Mouse (Mus musculus) liver, postnatal 0 days (tissue): ENCODE measurements around the gene Mfap3. TPM values are rescaled to one million over a fixed set of nuclear protein-coding genes. Genes with fewer than 3 reads are reported as not detected.

Source experiments
- ATAC-seq: fragments of 200-750 bp; cut with Nextera tagmentation; 2 replicates; pipeline ENCODE4 v1.8.0; 2017; ENCODE audit warnings: mild to moderate bottlenecking, moderate library complexity
- DNase-seq: peaks from one replicate; pipeline ENCODE4 v3.0.0-alpha.2; 2016
- H3K27ac ChIP-seq: fragments of 300-500 bp; sonication (generic); 2 replicates; pipeline ENCODE4 v1.5.1; 2014; ENCODE audit warnings: antibody characterized with exemption, moderate library complexity, mild to moderate bottlenecking, low read depth
- H3K27me3 ChIP-seq: fragments of 300-500 bp; sonication (generic); 2 replicates; pipeline ENCODE4 v1.6.1; 2014; ENCODE audit warnings: low read length, control low read depth, mixed read lengths; ENCODE audit not compliant: insufficient read depth
- H3K36me3 ChIP-seq: fragments of 300-500 bp; sonication (generic); replicated peaks from 2 replicates; pipeline ENCODE4 v1.6.1; 2014; ENCODE audit warnings: mild to moderate bottlenecking, control low read depth, low read length, moderate library complexity, mixed read lengths; ENCODE audit not compliant: insufficient read depth
- H3K4me1 ChIP-seq: fragments of 300-500 bp; sonication (generic); 2 replicates; pipeline ENCODE4 v1.6.1; 2014; ENCODE audit warnings: antibody characterized with exemption, mild to moderate bottlenecking, control low read depth; ENCODE audit not compliant: insufficient read depth
- H3K4me2 ChIP-seq: fragments of 300-500 bp; sonication (generic); 2 replicates; pipeline ENCODE4 v1.6.1; 2014; ENCODE audit warnings: low read depth, mild to moderate bottlenecking, low read length, moderate library complexity, mixed read lengths
- H3K4me3 ChIP-seq: fragments of 300-500 bp; sonication (generic); 2 replicates; pipeline ENCODE4 v1.5.1; 2014; ENCODE audit warnings: low read depth, low read length
- H3K9ac ChIP-seq: fragments of 300-500 bp; sonication (generic); replicated peaks from 2 replicates; pipeline ENCODE4 v1.6.1; 2014; ENCODE audit warnings: mild to moderate bottlenecking, moderate library complexity
- H3K9me3 ChIP-seq: fragments of 300-500 bp; sonication (generic); 2 replicates; pipeline ENCODE4 v1.6.1; 2016; ENCODE audit warnings: mild to moderate bottlenecking, control low read depth, low read length, mixed read lengths
- CTCF ChIP-seq: sonication (generic); IDR thresholded peaks from 2 replicates; pipeline ENCODE4 v1.5.1; 2016; ENCODE audit warnings: antibody characterized with exemption, low read depth
- EP300 ChIP-seq: IDR thresholded peaks from 2 replicates; pipeline ENCODE4 v1.6.1; 2016; ENCODE audit warnings: antibody characterized with exemption, low read depth, mild to moderate bottlenecking
- WGBS: fragments of 180-500 bp; shearing (Covaris S2); extraction: QIAGEN DNeasy Blood & Tissue Kit; methylation state at CpG from one replicate; pipeline ENCODE4 v1.1.7; 2014; ENCODE audit not compliant: insufficient replicate concordance; 5-methylcytosine and 5-hydroxymethylcytosine counted together
- polyA plus RNA-seq: library from polyadenylated mRNA; unstranded; fragments of >200 nt; fragmentation: Nextera tagmentation; extraction: Ambion mirVana; gene quantifications from 2 replicates; pipeline ENCODE4 v1.2.1, GENCODE M21; 2015

Mfap3 gene
- polyA plus RNA-seq, 1 experiment from 2014 or later, result 13.6 TPM

DNA sequence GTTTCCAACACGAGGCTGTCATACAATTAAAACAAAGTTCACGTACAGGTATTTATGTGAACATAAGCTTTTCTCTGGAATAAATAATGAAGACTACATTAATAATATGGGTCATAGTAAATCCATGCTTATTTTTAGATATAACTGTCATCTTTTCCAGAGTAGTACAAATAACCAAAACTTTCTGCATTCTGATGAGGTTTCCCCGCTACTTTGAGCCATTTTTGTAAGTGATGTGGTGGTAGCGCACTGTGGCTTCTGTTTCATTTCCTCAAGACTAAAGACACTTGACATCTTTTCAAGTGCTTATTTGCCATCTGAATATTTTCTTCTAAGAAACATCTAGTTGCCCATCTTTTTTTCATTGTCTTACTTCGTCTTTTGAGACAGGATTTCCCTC is 3.2 kb upstream of the Mfap3 start:
- TF ChIP-seq EP300 (no peak), CTCF (no peak)
- Histone ChIP-seq H3K36me3 (peaks cover 31% of the 10 kb centered on the region), H3K4me3 (no peak overlapping the region), H3K9ac (no peak overlapping the region), H3K27ac (no peak overlapping the region), H3K4me1 (peaks cover 12% of the 10 kb centered on the region), H3K4me2 (no peak overlapping the region), H3K27me3 (no peaks in the 10 kb centered on the region), H3K9me3 (no peaks in the 10 kb centered on the region)
- DNase-seq (no peak), ATAC-seq (no peak)
- WGBS, result 82% methylated on average over 5 of the region's 5 CpGs

DNA sequence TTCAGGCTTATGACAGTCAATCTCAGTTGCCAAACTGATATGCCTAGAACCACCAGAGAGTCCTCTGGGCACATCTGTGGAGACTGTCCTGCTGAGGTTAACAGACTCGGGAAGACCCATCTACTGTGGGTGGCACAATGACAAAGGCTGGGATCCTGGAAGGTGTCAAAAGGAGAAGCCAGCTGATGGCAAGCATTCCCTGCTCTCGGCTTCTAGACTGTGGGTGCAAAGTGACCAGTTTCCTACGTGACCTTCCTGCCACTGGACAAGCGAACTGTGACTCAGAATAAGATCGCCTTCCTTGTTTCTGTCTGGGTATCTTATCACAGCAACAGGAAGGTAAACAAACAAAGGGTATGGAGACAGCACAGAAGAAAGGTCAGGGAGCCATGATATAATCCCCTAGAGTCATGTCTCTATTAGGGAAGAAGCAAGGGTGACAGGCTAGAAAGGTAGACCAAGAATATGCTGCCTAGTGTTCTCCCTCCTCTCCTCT is 1.5 kb upstream of the Mfap3 start:
- TF ChIP-seq CTCF (no peak), EP300 (no peak)
- H3K4me2 ChIP-seq, result peak overlapping the region; percentile 85; the same call in 1 of the 2 replicates
- peaks cover 19% of the 10 kb centered on the region for H3K36me3 ChIP-seq
- ATAC-seq, result no peak
- H3K27me3 ChIP-seq, result no peaks in the 10 kb centered on the region
- H3K9ac ChIP-seq, result no peak overlapping the region
- H3K27ac ChIP-seq, result no peak overlapping the region
- H3K4me3 ChIP-seq, result no peak overlapping the region
- H3K4me1 ChIP-seq, result peaks cover 12% of the 10 kb centered on the region
- WGBS, result 49% methylated on average over 5 of the region's 5 CpGs
- no peak for DNase-seq
- no peaks in the 10 kb centered on the region for H3K9me3 ChIP-seq

DNA sequence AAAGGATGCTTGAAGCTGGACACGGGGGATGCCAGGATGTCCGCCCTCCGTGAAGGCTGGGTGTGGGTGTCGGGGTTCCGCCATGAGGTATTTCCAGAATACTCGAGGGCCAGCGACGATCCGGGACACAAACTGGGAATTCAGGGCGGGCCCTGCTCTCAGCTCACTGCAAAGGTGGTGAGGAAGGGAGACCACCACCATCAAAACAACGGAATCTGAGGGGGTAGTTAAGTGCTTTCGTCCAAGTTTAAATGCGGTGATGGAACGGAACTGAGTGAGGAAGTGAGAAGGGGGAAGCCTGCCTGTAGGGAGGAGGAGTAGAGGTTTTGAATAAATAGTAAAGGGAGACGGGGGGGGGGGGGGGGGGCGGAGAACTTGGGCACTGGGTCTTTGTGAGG is 286 bp downstream of the Mfap3 start:
- Histone ChIP-seq H3K9me3 (no peaks in the 10 kb centered on the region), H3K27ac (peak overlapping the region; percentile 87), H3K9ac (peak overlapping the region; percentile 91), H3K27me3 (no peaks in the 10 kb centered on the region), H3K4me1 (peaks cover 12% of the 10 kb centered on the region), H3K36me3 (peaks cover 6% of the 10 kb centered on the region; the same call in 1 of the 2 replicates), H3K4me2 (peak overlapping the region; percentile 85), H3K4me3 (peak overlapping the region; percentile 94)
- 2% methylated on average over 15 of the region's 16 CpGs for WGBS
- ATAC-seq, result peak; percentile 32
- no peak for DNase-seq
- TF ChIP-seq CTCF (no peak), EP300 (no peak)

DNA sequence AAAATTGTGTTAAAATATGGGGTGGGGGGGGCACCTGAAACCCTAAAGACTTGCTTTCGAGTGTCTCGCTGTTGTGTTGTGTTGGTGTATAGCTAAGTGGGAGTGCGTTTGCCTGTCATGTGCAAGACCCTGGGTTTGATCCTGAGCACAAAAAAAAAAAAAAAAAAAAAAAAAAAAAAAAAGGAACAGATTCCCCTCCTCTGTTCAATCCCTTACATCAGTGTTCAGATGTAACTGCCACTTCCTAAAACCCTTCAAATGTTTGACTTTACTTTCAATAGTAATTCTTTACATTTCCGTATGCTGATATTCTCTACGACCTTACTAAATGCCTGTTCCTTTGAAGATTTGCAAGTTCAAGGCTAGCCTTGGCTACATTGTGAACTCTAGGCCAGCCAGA is 840 bp downstream of the Mfap3 start:
- 0 out of 2 replicates have a peak, but pooled peaks cover 5% of the 10 kb centered on the region for H3K36me3 ChIP-seq
- H3K9ac ChIP-seq, result peak overlapping the region; percentile 91; the same call in 1 of the 2 replicates
- ATAC-seq, result no peak

DNA sequence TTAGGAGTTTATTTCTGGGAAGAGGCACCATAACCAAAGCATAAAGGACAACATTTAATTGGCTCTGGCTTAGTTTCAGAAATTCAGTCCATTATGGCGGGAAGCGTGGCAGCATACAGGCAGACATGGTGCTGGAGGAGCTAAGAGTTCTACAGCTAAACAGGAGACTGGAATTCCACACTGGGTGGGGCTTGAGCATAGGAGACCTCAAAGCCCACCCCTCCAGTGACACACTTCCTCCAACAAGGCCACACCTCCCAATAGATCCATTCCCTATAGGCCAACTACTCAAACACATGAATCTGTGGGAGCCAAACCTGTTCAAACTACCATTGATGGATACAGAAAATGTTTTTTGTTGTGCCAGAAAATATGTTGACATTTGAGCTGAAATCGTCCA is 2.7 kb downstream of the Mfap3 start:
- 86% methylated on average over 3 of the region's 3 CpGs for WGBS
- H3K27me3 ChIP-seq, result no peaks in the 10 kb centered on the region
- ATAC-seq (no peak), DNase-seq (no peak)
- no peak for TF ChIP-seq EP300
- TF ChIP-seq CTCF, result no peak
- H3K9me3 ChIP-seq, result no peaks in the 10 kb centered on the region
- no peak overlapping the region for H3K27ac ChIP-seq
- H3K4me2 ChIP-seq, result no peak overlapping the region
- H3K4me3 ChIP-seq, result no peak overlapping the region
- 0 out of 2 replicates have a peak, but pooled peaks cover 5% of the 10 kb centered on the region for H3K36me3 ChIP-seq
- H3K9ac ChIP-seq, result no peak overlapping the region
- peaks cover 16% of the 10 kb centered on the region for H3K4me1 ChIP-seq

More for the DNA sequence above, 840 bp downstream of the Mfap3 start:
- H3K27ac ChIP-seq, result peak overlapping the region; percentile 87; the same call in 1 of the 2 replicates
- no peak for DNase-seq
- WGBS, result 59% methylated on average over 5 of the region's 5 CpGs
- peak overlapping the region; percentile 85 for H3K4me2 ChIP-seq
- no peaks in the 10 kb centered on the region for H3K9me3 ChIP-seq
- TF ChIP-seq EP300 (no peak), CTCF (no peak)
- H3K4me1 ChIP-seq, result peaks cover 12% of the 10 kb centered on the region
- no peaks in the 10 kb centered on the region for H3K27me3 ChIP-seq
- H3K4me3 ChIP-seq, result peak overlapping the region; percentile 94

DNA sequence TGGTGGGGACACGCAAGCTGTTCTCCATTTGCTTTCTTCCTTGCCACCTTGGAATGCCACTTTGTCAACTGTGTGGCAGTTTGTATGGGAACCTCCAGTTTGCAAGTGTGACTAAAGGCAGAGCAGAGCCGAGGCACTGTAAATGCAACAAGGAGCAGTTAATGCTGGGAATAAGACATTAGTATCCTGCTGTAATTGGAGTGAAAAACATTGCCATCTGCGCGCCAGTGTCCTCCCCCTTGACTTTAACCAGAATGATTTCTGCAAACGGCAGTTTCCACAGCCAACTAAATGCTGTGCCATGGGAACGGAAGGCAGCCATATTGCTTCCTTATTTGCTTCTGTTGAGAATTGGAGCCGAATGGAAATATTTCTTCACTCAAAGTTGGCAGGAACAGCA is 3.6 kb downstream of the Mfap3 start:
- no peak for DNase-seq
- Histone ChIP-seq H3K9ac (no peak overlapping the region), H3K9me3 (no peaks in the 10 kb centered on the region), H3K4me3 (no peak overlapping the region), H3K4me2 (no peak overlapping the region), H3K27ac (no peak overlapping the region), H3K36me3 (0 out of 2 replicates have a peak, but pooled peaks cover 5% of the 10 kb centered on the region), H3K4me1 (peaks cover 12% of the 10 kb centered on the region), H3K27me3 (no peaks in the 10 kb centered on the region)
- ATAC-seq, result no peak
- TF ChIP-seq EP300, result no peak
- 82% methylated on average over 7 of the region's 7 CpGs for WGBS
